Mouse (Mus musculus) kidney, adult 2 months (tissue): ENCODE results near the gene 4930519P11Rik. TPM values are rescaled to one million over a fixed set of nuclear protein-coding genes. Genes with fewer than 3 reads are reported as not detected.

Experiments used
- DNase-seq: peaks from one replicate; pipeline ENCODE4 v3.0.0; 2021
- H3K27ac ChIP-seq: fragments of 200-500 bp; 2 replicates; pipeline ENCODE4 v1.5.1; 2012; ENCODE audit warnings: low read depth, low read length, control low read depth, inconsistent platforms; ENCODE audit not compliant: insufficient read depth
- H3K27me3 ChIP-seq: fragments of 200-500 bp; replicated peaks from 2 replicates; pipeline ENCODE4 v1.6.1; 2012; ENCODE audit warnings: mild to moderate bottlenecking, moderate library complexity, low read length, inconsistent platforms; ENCODE audit not compliant: control insufficient read depth, insufficient read depth
- H3K36me3 ChIP-seq: fragments of 200-500 bp; 2 replicates; pipeline ENCODE4 v1.6.1; 2012; ENCODE audit warnings: mild to moderate bottlenecking, moderate library complexity, low read length, inconsistent platforms; ENCODE audit not compliant: control insufficient read depth, insufficient read depth
- H3K4me1 ChIP-seq: fragments of 200-500 bp; 2 replicates; pipeline ENCODE4 v1.6.1; 2011; ENCODE audit warnings: low read length; ENCODE audit not compliant: control insufficient read depth, insufficient read depth
- H3K4me3 ChIP-seq: fragments of 200-500 bp; 2 replicates; pipeline ENCODE4 v1.5.1; 2011; ENCODE audit warnings: mild to moderate bottlenecking, low read depth, low read length, control low read depth; ENCODE audit not compliant: insufficient read depth
- CTCF ChIP-seq: fragments of 200-500 bp; conservative IDR thresholded peaks from 2 replicates; pipeline ENCODE4 v1.5.1; 2011; ENCODE audit warnings: low read depth, mild to moderate bottlenecking, control low read depth, low read length, moderate library complexity, mixed read lengths; ENCODE audit not compliant: insufficient read depth, insufficient read length
- POLR2A ChIP-seq: fragments of 200-500 bp; IDR thresholded peaks from one replicate; pipeline ENCODE4 v1.6.1; 2011; ENCODE audit warnings: low read depth, low read length, control low read depth
- WGBS: fragments of 180-500 bp; shearing (Covaris S2); methylation state at CpG from one replicate; pipeline ENCODE4 v1.1.7; 2018; 5-methylcytosine and 5-hydroxymethylcytosine counted together
- polyA plus RNA-seq: library from polyadenylated mRNA; depleted of rRNA; stranded (reverse); fragments of >200 nt; gene quantifications from 2 replicates; pipeline ENCODE4 v1.2.3, GENCODE M21; 2012; rRNA removed

4930519P11Rik gene
- polyA plus RNA-seq, result 0.57 and 0.86 TPM in 2 replicates

GRCm38 (mm10) chr2:154613118-154614115 lies at the start of gene 4930519P11Rik, which contains the start of gene Zfp341:
Gene 4930519P11Rik, minus strand, starts transcription at chr2:154613437.
Gene Zfp341, plus strand, starts transcription at chr2:154613297.
- Histone ChIP-seq H3K27me3 (no peaks in the 10 kb centered on the region), H3K4me1 (peaks cover 7% of the 10 kb centered on the region; the same call in 1 of the 2 replicates), H3K36me3 (no peaks in the 10 kb centered on the region), H3K4me3 (peak within 1 kb of the TSS; percentile 71), H3K27ac (peak within 1 kb of the TSS; percentile 88)
- TF ChIP-seq POLR2A (peak; percentile 40), CTCF (peak; percentile 64)
- DNase-seq, result peak; percentile 93
- WGBS, result under 1% methylated on average over 92 of the region's 98 CpGs

GRCm38 (mm10) chr2:154659531-154660074 lies 46.4 kb upstream of the 4930519P11Rik start:
- H3K27ac ChIP-seq, result no peak overlapping the region

GRCm38 (mm10) chr2:154659070-154659469 lies 45.8 kb upstream of the 4930519P11Rik start:
- H3K36me3 ChIP-seq, result no peaks in the 10 kb centered on the region
- TF ChIP-seq POLR2A (no peak), CTCF (no peak)
- no peaks in the 10 kb centered on the region for H3K27me3 ChIP-seq
- no peak overlapping the region for H3K4me3 ChIP-seq
- peak overlapping the region; percentile 83; the same call in 1 of the 2 replicates for H3K27ac ChIP-seq
- peaks cover 14% of the 10 kb centered on the region; the same call in 1 of the 2 replicates for H3K4me1 ChIP-seq
- no peak for DNase-seq
- 68% methylated on average over 4 of the region's 4 CpGs for WGBS

More at GRCm38 (mm10) chr2:154659531-154660074, 46.4 kb upstream of the 4930519P11Rik start:
- no peak for DNase-seq
- Histone ChIP-seq H3K4me1 (peaks cover 14% of the 10 kb centered on the region; the same call in 1 of the 2 replicates), H3K36me3 (no peaks in the 10 kb centered on the region), H3K27me3 (no peaks in the 10 kb centered on the region), H3K4me3 (no peak overlapping the region)
- 54% methylated on average over 5 of the region's 5 CpGs for WGBS
- TF ChIP-seq CTCF (no peak), POLR2A (no peak)

- no peaks in the 10 kb centered on the region for H3K36me3 ChIP-seq
- H3K4me3 ChIP-seq, result peak overlapping the region; percentile 93
- 2% methylated on average over 12 of the region's 12 CpGs for WGBS
- H3K4me1 ChIP-seq, result peaks cover 14% of the 10 kb centered on the region; the same call in 1 of the 2 replicates
- TF ChIP-seq POLR2A (no peak), CTCF (no peak)
- H3K27ac ChIP-seq, result peak overlapping the region; percentile 83
- peak; percentile 63 for DNase-seq
- no peaks in the 10 kb centered on the region for H3K27me3 ChIP-seq
These were observed 44.4 kb upstream of the 4930519P11Rik start for GRCm38 (mm10) chr2:154657486-154658237.

GRCm38 (mm10) chr2:154656710-154657485 lies 43.7 kb upstream of the 4930519P11Rik start:
- H3K36me3 ChIP-seq, result no peaks in the 10 kb centered on the region
- H3K4me1 ChIP-seq, result peaks cover 14% of the 10 kb centered on the region; the same call in 1 of the 2 replicates
- WGBS, result under 1% methylated on average over 67 of the region's 67 CpGs
- peak; percentile 99 for DNase-seq
- TF ChIP-seq POLR2A, result no peak
- no peak for TF ChIP-seq CTCF
- H3K27me3 ChIP-seq, result no peaks in the 10 kb centered on the region
- peak overlapping the region; percentile 83 for H3K27ac ChIP-seq
- H3K4me3 ChIP-seq, result peak overlapping the region; percentile 93

- WGBS, result 32% methylated on average over 2 of the region's 2 CpGs
- H3K27ac ChIP-seq, result 0 out of 2 replicates have a peak overlapping the region, but pooled peaks have one; percentile 70
- peaks cover 15% of the 10 kb centered on the region; the same call in 1 of the 2 replicates for H3K4me1 ChIP-seq
- no peak for DNase-seq
- TF ChIP-seq POLR2A (no peak), CTCF (no peak)
- H3K27me3 ChIP-seq, result no peaks in the 10 kb centered on the region
- no peak overlapping the region for H3K4me3 ChIP-seq
- H3K36me3 ChIP-seq, result no peaks in the 10 kb centered on the region
These were observed 42.7 kb upstream of the 4930519P11Rik start for GRCm38 (mm10) chr2:154655878-154656414.
